Mouse (Mus musculus) E14TG2a.4 (cell line): Measurements from ENCODE around the gene Pole.

Experiments
- CTCF ChIP-seq: conservative IDR thresholded peaks from 2 replicates; pipeline ENCODE4 v1.5.1; 2014; ENCODE audit warnings: low read length
- NANOG ChIP-seq: IDR thresholded peaks from 2 replicates; pipeline ENCODE4 v1.6.1; 2014; ENCODE audit warnings: borderline replicate concordance, low read length, mixed read lengths

- TF ChIP-seq NANOG (no peak), CTCF (peak; percentile 56)
Observed at GRCm38 (mm10) chr5:110354716-110355115, 68.6 kb downstream of the Pole start.
